Mouse (Mus musculus) heart, embryonic 11.5 days (tissue): ENCODE results near the gene Alg14. TPM values are rescaled to one million over a fixed set of nuclear protein-coding genes. Genes with fewer than 3 reads are reported as not detected.

Experiments used
- ATAC-seq: fragments of 200-750 bp; cut with Nextera tagmentation; replicated peaks from 2 replicates; pipeline ENCODE4 v1.8.0; 2017; ENCODE audit warnings: moderate library complexity; ENCODE audit not compliant: insufficient number of reproducible peaks, low FRiP score, low TSS enrichment
- H3K27ac ChIP-seq: fragments of 300-500 bp; sonication (generic); 2 replicates; pipeline ENCODE4 v1.5.1; 2014; ENCODE audit warnings: mild to moderate bottlenecking, low read depth, low read length
- H3K27me3 ChIP-seq: fragments of 300-500 bp; sonication (generic); 2 replicates; pipeline ENCODE4 v1.6.1; 2014; ENCODE audit warnings: mild to moderate bottlenecking, low read length, mixed read lengths; ENCODE audit not compliant: control insufficient read depth, insufficient read depth
- H3K36me3 ChIP-seq: fragments of 300-500 bp; sonication (generic); 2 replicates; pipeline ENCODE4 v1.6.1; 2014; ENCODE audit warnings: mild to moderate bottlenecking, low read length, moderate library complexity, mixed read lengths; ENCODE audit not compliant: control insufficient read depth, insufficient read depth
- H3K4me1 ChIP-seq: fragments of 300-500 bp; sonication (generic); 2 replicates; pipeline ENCODE4 v1.6.1; 2014; ENCODE audit warnings: low read length; ENCODE audit not compliant: control insufficient read depth, insufficient read depth
- H3K4me2 ChIP-seq: fragments of 300-500 bp; sonication (generic); 2 replicates; pipeline ENCODE4 v1.6.1; 2014; ENCODE audit warnings: mild to moderate bottlenecking, moderate library complexity
- H3K4me3 ChIP-seq: fragments of 300-500 bp; sonication (generic); 2 replicates; pipeline ENCODE4 v1.5.1; 2014; ENCODE audit warnings: low read depth, low read length
- H3K9ac ChIP-seq: fragments of 300-500 bp; sonication (generic); 2 replicates; pipeline ENCODE4 v1.6.1; 2014; ENCODE audit warnings: mild to moderate bottlenecking, low read depth, low read length, moderate library complexity
- H3K9me3 ChIP-seq: fragments of 300-500 bp; sonication (generic); replicated peaks from 2 replicates; pipeline ENCODE4 v1.6.1; 2016; ENCODE audit warnings: low read length; ENCODE audit not compliant: control insufficient read depth
- WGBS: fragments of 180-500 bp; shearing (Covaris S2); extraction: QIAGEN DNeasy Blood & Tissue Kit; methylation state at CpG from one replicate; pipeline ENCODE4 v1.1.7; 2014; ENCODE audit not compliant: insufficient replicate concordance; 5-methylcytosine and 5-hydroxymethylcytosine counted together
- polyA plus RNA-seq: library from polyadenylated mRNA; unstranded; fragments of >200 nt; fragmentation: Nextera tagmentation; extraction: Ambion mirVana; gene quantifications from 2 replicates; pipeline ENCODE4 v1.2.1, GENCODE M21; 2014

Alg14 gene
- polyA plus RNA-seq, 1 experiment from 2014 or later, result 38.2 TPM

GRCm38 (mm10) chr3:121312426-121312825 lies 20.9 kb downstream of the Alg14 start:
- WGBS, result 85% methylated on average over 6 of the region's 6 CpGs
- Histone ChIP-seq H3K9ac (no peak overlapping the region), H3K4me3 (no peak overlapping the region), H3K4me2 (no peak overlapping the region), H3K27ac (no peak overlapping the region), H3K36me3 (0 out of 2 replicates have a peak, but pooled peaks cover 3% of the 10 kb centered on the region), H3K4me1 (no peaks in the 10 kb centered on the region), H3K27me3 (no peaks in the 10 kb centered on the region), H3K9me3 (no peaks in the 10 kb centered on the region)
- ATAC-seq, result no peak

DNA sequence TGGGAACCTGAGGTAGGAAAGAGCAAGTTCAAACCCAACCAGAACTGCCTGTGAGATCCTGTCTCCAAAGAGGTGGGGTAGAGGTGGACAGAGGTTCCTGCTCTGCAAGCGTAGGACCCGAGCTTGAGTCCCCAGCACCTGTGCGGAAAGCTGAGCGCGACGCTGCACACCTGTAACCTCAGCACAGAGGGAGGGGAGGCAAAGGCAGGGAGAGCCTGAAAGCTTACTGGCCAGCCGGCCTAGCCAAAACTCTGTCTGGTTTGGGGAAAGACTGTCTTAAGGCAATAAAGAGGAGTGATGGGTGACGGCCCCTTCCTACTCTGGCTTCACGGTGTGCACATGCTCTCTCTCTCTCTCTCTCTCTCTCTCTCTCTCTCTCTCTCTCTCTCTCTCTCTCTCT lies 21.4 kb downstream of the Alg14 start:
- WGBS, result 76% methylated on average over 8 of the region's 9 CpGs
- Histone ChIP-seq H3K4me3 (no peak overlapping the region), H3K27ac (no peak overlapping the region), H3K36me3 (0 out of 2 replicates have a peak, but pooled peaks cover 3% of the 10 kb centered on the region), H3K4me1 (no peaks in the 10 kb centered on the region), H3K4me2 (no peak overlapping the region), H3K27me3 (no peaks in the 10 kb centered on the region), H3K9me3 (no peaks in the 10 kb centered on the region), H3K9ac (no peak overlapping the region)
- no peak for ATAC-seq

DNA sequence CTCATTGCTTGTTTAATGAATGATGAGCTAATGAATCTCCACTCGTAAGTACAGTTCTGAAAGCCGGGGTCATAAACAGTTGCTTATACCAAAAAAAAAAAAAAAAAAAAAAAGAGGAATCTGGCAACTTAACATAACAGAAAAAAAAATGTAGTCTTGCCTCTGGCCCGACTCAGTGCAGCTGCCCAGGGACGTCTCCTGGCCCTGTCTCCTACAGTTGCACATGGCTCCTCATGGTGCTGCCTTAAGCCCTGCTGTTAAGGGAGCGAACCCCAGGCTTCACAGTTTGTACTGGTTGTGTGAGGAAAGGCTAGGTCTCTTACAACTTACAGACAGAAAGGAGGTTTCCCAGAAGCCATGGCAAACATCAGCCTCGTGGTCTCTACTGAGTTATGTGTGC lies 22.6 kb downstream of the Alg14 start:
- Histone ChIP-seq H3K4me1 (no peaks in the 10 kb centered on the region), H3K4me3 (no peak overlapping the region), H3K9ac (no peak overlapping the region), H3K9me3 (no peaks in the 10 kb centered on the region), H3K36me3 (0 out of 2 replicates have a peak, but pooled peaks cover 3% of the 10 kb centered on the region), H3K27ac (no peak overlapping the region), H3K27me3 (no peaks in the 10 kb centered on the region), H3K4me2 (no peak overlapping the region)
- WGBS, result 79% methylated on average over 6 of the region's 6 CpGs
- no peak for ATAC-seq

- no peak overlapping the region for H3K27ac ChIP-seq
- no peak overlapping the region for H3K4me3 ChIP-seq
- no peak for ATAC-seq
- no peak overlapping the region for H3K4me2 ChIP-seq
- H3K9me3 ChIP-seq, result no peaks in the 10 kb centered on the region
- H3K4me1 ChIP-seq, result no peaks in the 10 kb centered on the region
- no peak overlapping the region for H3K9ac ChIP-seq
- WGBS, result 96% methylated on average over 7 of the region's 7 CpGs
- H3K36me3 ChIP-seq, result 0 out of 2 replicates have a peak, but pooled peaks cover 3% of the 10 kb centered on the region
- H3K27me3 ChIP-seq, result no peaks in the 10 kb centered on the region
Measured at GRCm38 (mm10) chr3:121315498-121315897, 23.9 kb downstream of the Alg14 start.

GRCm38 (mm10) chr3:121319906-121320305 lies 28.3 kb downstream of the Alg14 start:
- 0 out of 2 replicates have a peak, but pooled peaks cover 3% of the 10 kb centered on the region for H3K9me3 ChIP-seq
- no peak overlapping the region for H3K9ac ChIP-seq
- no peak overlapping the region for H3K27ac ChIP-seq
- H3K4me1 ChIP-seq, result no peaks in the 10 kb centered on the region
- no peak overlapping the region for H3K4me2 ChIP-seq
- 91% methylated on average over 6 of the region's 6 CpGs for WGBS
- no peak overlapping the region for H3K4me3 ChIP-seq
- H3K27me3 ChIP-seq, result no peaks in the 10 kb centered on the region
- H3K36me3 ChIP-seq, result 0 out of 2 replicates have a peak, but pooled peaks cover 3% of the 10 kb centered on the region
- no peak for ATAC-seq

DNA sequence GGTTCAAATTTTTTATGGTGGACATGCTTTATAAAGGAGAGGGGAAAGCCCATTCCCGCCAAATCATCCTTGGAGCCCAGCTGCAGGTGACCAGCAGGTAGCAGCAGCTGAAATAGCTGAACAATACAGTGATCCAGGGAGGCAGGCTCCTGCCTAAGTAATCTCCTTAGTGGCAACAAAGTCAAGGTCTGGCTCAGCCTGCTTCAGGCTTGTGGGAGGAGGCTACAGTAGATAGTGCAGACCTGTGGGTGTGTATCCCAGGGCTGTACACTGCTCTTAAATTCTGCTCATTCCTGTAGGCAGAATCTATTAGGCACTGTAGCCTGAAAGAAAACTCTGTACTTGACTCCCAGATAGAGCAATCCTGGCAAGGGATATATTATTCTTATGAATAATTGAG lies 29.3 kb downstream of the Alg14 start:
- H3K4me1 ChIP-seq, result no peaks in the 10 kb centered on the region
- no peaks in the 10 kb centered on the region for H3K27me3 ChIP-seq
- no peak for ATAC-seq
- H3K36me3 ChIP-seq, result no peaks in the 10 kb centered on the region
- H3K4me2 ChIP-seq, result no peak overlapping the region
- H3K9ac ChIP-seq, result no peak overlapping the region
- 68% methylated on average over 1 of the region's 1 CpGs for WGBS
- H3K9me3 ChIP-seq, result 0 out of 2 replicates have a peak, but pooled peaks cover 3% of the 10 kb centered on the region
- H3K4me3 ChIP-seq, result no peak overlapping the region
- H3K27ac ChIP-seq, result no peak overlapping the region

DNA sequence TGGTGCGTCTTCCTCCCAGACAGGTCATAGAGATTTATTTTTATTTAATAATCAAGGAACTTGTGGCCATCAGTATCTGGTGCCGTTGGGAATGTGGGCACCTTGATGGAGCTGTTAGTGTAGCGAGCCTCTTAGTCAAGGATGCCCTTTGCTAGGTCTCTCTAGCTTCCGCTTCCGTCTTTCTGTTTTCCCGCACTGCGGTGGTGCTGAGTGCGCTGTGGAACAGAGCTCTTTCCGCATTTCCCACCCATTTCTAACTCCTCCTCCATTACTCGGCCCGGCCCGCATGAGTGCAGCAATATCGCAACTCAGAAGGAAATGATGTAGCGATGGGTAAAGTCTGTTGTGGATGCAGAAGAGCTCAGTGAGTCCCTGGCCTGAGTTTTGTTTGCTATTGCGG lies 31.8 kb downstream of the Alg14 start:
- 93% methylated on average over 15 of the region's 15 CpGs for WGBS
- Histone ChIP-seq H3K9me3 (0 out of 2 replicates have a peak, but pooled peaks cover 3% of the 10 kb centered on the region), H3K4me2 (no peak overlapping the region), H3K4me3 (no peak overlapping the region), H3K36me3 (no peaks in the 10 kb centered on the region), H3K9ac (no peak overlapping the region), H3K27ac (no peak overlapping the region), H3K27me3 (no peaks in the 10 kb centered on the region), H3K4me1 (no peaks in the 10 kb centered on the region)
- no peak for ATAC-seq

DNA sequence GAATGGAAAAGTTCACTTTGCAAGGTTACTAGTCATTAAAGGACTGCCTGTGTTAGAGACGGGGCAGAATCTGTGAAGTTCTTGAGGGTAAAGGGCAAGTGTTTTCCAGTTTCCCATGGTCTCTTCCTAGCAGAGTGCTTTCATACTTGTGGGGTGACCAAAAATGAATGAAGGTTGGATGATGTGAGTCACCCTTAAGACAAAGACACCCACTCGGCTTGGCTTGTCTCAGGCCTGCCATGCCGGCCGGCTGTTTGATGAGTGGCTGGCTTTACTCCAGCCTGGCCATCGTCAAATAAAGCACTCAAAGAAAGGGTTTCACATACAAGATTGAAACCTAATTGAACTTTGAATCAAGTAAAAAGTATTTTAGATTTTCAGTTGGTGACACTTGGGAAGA lies 35.8 kb downstream of the Alg14 start:
- H3K4me3 ChIP-seq, result no peak overlapping the region
- 91% methylated on average over 5 of the region's 5 CpGs for WGBS
- H3K9ac ChIP-seq, result no peak overlapping the region
- H3K4me1 ChIP-seq, result no peaks in the 10 kb centered on the region
- no peak overlapping the region for H3K27ac ChIP-seq
- no peaks in the 10 kb centered on the region for H3K36me3 ChIP-seq
- no peaks in the 10 kb centered on the region for H3K27me3 ChIP-seq
- H3K9me3 ChIP-seq, result 0 out of 2 replicates have a peak, but pooled peaks cover 3% of the 10 kb centered on the region
- no peak overlapping the region for H3K4me2 ChIP-seq
- no peak for ATAC-seq

DNA sequence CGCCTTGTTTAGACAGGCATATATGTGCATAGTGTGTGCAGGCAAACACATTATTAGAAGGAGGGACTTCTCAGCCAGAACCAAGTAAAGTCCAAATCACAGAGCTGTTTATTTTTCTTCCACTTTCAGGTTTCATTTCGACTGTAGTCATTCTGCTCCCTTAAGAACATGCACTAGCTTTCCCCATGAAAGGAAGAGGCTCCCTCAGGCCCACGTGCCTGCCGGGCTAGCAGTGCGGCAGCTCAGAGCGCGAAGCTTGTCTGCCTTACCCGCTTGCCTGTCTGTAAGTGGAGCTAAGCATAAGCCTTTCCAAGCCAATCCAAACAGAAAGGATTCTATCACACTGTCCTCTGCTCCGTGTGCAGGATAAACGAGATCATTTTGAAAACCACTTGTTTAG lies 38.1 kb downstream of the Alg14 start:
- no peak overlapping the region for H3K9ac ChIP-seq
- no peak overlapping the region for H3K4me2 ChIP-seq
- no peak overlapping the region for H3K4me3 ChIP-seq
- WGBS, result 57% methylated on average over 10 of the region's 10 CpGs
- H3K27me3 ChIP-seq, result no peaks in the 10 kb centered on the region
- H3K36me3 ChIP-seq, result no peaks in the 10 kb centered on the region; the same call in 1 of the 2 replicates
- H3K9me3 ChIP-seq, result no peaks in the 10 kb centered on the region
- ATAC-seq, result no peak
- H3K27ac ChIP-seq, result no peak overlapping the region
- no peaks in the 10 kb centered on the region for H3K4me1 ChIP-seq
